Mouse (Mus musculus) MN1 (cell line): ENCODE measurements at regions not wholly inside any gene's neighbourhood (a gene's known extent, or its start where the extent isn't known, plus 50 kb on each side); places are given as distances from the start of the nearest gene placed in this dataset.
"Not testable (repeated sequence)": the region's sequence is repeated elsewhere in the genome, so short reads cannot be mapped to it uniquely, and the experiment has no call there.

Source experiments
- DNase-seq: peaks from one replicate; pipeline ENCODE4 v3.0.0-alpha.2; 2016; ENCODE audit warnings: low spot score

DNA sequence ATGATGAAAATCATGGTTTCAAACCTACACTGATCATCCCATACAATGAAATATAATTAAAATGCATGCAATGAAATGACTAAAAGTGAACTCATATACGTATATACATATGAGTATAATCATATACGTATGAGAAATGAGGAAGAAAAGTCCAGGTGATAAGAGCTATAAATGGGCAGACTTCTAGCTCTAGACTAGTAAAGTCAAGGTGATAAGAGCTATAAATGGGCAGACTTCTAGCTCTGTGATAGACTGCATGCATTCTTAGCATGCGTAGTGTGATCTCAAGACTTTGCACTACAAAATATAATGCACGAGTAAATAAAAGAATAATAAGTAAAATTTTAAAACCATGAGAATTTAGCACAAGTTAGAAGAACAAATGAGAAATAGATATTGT is 606.2 kb upstream of the Gpc5 start:
- DNase-seq, result no peak

DNA sequence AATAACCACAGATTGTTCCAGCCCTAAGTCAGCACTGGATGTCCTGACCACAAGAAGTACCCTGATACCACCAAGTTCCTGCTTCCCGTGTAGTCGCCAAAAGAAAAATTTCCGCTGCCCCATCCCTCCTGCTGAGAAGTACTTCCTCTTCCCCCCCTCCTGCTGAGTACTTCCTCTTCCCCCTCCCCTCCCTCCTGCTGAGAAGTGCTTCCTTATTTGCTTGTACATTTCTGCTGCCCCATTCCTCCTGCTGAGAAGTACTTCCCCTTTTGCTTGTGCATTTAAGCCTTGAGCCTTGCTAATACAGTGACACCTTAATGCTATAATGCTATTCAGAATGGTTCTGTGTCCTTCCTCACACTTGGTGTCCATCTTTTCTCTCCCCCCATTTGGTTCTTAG is 598.6 kb upstream of the Gpc5 start:
- not testable (repeated sequence) for DNase-seq

DNA sequence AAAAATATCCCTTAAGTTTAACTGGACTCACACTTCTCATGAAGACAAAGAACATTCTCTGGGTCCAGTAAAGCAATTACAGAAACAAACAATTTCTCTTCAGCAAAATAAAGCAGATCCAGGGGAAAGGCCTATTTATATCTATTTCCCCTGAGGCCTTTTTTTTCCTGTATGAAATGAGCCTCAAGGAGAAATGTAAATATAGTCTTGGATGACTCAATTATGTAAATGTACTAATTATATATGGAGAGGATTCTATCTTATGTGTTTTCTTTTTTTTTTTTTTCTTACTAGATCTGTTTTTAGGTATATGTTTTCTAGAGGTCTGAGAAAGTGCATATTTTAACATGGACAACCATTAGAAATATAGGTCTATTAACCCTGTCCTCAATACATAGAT is 587.0 kb upstream of the Gpc5 start:
- no peak for DNase-seq

DNA sequence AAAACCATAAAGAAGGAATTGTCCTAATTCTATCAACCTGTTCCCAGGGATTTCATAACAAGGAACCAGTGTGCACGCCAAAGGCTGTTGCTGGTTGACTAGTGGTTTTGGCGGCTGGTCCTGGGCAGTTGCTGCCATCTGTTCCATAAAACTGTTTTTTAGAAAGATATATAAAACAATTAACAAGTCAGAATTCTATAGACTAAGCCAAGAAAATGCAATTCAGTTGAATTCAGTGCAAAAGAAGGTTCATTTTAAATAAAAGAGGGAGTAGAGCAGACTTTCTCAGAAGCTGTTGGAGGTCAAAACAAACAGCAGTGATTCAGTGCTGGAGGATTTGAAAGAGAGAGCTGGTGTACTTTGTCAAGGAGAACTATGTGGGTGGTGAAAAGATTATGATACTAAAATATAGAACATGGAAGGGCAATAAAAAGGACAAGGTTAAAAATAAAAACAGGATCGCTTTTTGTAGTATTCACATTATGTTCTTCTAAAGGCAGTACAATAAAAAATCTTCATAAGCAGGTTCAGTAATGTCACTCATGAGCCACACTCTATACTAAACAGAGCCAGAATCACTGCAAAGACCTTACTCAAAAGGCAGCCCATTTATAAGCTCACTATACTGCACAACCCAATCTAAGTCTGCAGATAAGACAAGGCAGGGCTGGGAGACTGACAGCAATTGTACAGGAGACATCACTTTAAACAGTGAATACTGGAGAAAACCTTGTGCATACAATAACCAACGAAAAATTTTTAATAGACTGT is 543.9 kb upstream of the Gpc5 start:
- no peak for DNase-seq

DNA sequence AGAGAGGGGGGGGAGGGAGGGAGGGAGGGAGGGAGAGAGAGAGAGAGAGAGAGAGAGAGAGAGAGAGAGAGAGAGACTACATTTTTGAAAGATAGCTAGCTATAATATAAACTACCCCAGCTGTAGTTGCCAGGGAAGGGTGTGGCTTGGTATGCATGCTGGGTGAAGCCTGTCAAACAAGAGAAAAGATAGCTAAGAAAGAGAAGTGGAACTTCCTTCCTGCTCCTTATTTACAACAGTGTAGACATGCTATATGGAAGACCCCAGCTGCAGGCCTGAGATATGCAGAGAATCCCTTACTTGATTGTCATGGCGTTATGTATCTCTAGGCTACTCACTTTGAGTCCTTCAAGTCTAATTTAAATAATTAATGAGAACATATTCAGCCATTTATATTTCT is 542.9 kb upstream of the Gpc5 start:
- no peak for DNase-seq

DNA sequence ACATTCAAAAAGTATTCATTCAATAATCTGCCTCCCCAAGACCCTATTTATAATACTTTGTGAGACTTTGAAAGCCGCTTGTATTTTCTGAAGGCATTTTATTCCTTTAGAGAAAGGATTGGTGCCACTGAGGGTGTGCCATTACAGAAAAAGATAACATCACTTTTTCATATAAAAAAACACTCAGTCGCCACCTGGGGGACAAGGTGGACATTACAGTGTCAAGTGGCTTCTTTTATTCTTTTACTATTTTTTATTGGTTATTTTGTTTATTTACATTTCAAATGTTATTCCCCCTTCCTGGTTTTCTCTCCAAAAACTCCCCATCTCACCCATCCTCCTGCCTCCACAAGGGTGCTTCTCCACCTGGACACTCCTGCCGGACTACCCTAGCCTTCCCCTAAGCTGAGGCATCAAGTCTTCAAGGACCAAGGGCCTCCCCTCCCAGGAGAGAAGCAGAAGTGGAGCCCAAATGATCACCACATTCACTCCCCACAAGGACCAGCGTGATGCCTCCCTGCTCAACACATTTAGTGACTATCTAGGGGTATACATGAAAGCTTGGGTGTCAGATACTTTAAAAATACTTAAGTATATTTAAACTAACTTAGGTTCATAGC is 525.5 kb upstream of the Gpc5 start:
- DNase-seq, result no peak

DNA sequence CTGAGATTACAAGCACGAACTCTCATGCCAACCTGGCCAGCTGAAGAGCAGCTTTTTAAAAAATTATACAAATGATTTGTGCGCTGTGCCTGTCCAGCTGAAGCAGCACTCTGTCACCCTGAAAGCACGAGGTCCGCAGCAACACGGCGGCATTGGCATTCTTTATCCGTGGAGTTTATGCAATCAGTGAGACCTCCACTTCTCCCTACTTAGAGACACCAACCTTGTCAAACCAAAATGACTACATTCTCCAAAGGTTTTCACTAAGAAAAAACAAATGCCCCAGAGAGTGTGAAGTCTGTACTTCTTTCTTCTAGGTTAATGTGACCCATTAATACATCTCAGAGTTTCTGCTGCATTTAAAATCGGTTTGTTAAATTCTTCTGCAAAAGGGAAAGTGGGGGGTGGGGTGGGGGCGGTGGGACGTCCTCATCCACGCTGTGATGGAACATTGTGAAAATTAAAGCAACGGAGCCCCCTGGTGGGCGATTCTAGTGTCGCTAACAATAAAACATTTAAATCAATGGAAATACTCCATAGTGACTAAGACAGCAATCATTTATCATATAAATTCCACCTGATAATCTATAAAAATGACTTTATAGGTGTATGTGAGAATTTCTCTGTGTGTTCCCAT is 524.2 kb upstream of the Gpc5 start:
- DNase-seq, result no peak

DNA sequence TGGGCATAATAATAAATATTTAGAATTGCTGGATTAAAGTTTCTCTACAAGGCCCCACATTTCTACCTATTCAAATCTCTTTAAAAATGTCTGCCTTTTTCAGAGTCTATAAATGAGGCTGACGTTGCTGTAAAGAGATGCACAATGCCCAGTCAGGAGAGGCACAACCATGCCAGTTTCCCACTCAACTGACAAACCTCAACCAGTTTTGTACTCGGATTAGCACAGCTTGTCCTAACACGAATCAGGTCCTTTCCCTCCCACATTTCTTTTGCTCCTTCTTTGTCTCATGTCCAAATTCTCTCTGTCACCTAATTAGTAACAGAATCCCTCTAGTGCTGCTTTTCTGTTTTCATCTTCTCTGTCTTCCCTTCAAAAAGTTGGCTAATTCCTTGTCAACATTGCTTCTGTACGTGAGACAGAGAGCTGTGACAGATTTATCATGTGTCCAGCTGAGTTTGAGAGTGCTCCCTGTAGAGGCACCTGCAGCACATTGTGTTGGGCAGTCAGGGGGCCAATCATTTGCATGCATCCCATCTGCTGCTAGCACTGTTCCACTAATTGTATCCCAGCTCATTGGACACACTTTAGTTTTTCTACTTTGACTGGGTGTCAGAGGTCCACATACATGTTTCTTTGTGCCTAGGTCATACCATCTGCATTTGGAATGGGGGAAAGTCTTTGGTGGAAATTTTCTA is 504.5 kb upstream of the Gpc5 start:
- DNase-seq, result no peak

DNA sequence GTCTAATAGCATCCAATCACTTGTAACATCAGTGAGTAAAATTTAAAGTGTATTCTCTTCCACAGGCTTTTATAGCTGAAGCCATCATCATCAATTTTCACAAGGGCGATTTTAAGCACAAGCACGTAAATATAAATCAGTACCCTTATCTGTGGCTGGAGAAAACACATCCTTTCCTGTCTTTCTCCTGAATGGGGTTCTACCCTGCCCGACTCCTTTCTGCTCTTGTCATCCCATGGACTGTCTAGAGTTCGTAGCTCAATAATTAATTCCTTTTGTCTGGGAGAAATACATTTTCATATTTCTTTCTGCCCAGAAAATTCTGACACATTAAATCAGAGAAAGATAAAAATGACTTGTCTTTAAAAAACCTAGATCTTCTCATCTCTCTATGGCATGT is 482.7 kb upstream of the Gpc5 start:
- no peak for DNase-seq

DNA sequence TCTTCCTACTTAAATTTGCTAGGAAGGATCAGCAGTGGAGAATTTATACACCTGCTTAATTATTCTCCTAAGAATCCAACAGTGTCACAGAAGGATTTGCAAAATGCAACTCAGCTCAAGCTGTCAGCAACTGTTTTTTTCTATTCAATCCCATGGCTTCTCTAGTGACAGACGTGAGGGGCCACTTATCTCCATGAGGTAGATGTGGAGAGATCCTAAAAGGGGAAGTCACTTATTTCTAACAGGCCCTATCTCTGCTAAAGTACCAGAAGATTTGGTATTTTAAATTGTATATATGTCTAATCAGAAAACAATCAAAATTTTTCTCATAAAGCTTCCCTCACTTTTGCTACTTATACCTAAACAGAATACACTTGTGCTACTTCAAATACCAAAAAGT is 479.6 kb upstream of the Gpc5 start:
- DNase-seq, result no peak

DNA sequence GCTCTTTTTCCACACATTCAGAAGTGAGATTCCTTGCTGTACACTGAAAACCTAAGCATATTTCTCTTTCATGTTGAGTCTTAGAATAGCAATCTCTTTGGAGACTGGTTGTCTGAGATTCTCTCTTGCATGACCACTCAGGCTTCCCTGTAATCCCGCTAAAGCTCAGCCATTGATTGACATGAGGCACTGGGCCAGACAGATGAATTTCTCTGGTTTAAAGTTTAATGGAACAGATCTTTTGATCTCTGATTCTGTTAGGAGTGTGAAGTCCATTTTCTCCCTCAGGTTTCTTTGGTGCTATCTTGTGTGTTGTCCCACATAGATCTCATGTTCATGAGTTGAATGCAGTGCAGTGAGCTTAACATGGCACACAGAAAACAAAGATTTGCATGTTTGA is 435.4 kb upstream of the Gpc5 start:
- no peak for DNase-seq

DNA sequence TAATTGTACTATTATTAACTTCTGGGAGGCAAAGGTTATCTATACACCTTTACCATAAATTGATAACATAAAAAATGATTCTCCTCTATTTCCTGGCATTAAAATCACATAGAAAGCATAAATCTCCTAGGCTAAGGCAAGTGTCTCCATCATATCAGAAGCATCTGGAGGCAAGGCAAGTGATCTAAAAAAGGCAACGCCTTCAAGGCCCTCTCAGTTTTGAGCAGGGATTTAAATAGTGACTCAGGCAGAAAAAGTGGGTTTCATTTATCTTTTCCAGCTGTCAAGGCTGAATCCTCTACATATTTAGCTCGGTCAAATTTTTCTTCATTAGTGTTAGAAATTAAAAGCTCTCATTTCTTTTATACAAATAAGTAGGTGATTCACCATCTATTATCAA is 430.0 kb upstream of the Gpc5 start:
- no peak for DNase-seq

DNA sequence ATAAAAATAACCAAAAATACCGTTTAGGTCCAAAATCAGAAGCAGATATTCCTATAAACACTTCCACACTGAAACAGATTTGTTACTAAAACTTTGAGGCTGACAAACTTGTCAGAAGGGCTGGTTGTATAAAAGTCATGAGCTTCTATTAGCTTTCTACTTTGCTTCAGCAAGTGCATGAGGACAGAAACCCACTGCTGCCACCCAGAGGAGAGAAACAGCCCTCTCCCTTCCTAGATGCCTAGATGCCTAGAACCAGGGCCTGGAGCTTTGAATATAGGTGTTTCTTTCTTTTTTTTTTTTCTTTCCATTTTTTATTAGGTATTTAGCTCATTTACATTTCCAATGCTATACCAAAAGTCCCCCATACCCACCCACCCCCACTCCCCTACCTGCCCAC is 406.9 kb upstream of the Gpc5 start:
- DNase-seq, result no peak

DNA sequence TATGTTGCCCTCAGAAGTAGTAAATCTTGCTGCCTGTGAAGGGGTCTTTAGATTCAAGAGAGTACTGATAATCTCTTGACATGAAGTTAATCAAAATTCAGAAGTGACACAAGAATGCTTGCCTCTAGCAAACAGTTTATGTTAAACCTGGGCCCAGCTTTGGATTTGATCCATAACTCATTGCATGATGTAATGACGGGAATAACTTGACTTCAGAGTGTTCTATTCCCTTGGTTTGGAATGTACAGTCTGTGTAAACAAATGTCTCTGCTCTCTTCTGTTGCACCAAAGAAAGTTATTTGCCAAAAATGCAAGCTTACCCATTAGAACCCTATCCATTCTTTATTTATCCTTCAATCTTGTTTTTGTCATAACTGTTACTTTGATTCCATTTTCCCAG is 397.1 kb upstream of the Gpc5 start:
- no peak for DNase-seq

DNA sequence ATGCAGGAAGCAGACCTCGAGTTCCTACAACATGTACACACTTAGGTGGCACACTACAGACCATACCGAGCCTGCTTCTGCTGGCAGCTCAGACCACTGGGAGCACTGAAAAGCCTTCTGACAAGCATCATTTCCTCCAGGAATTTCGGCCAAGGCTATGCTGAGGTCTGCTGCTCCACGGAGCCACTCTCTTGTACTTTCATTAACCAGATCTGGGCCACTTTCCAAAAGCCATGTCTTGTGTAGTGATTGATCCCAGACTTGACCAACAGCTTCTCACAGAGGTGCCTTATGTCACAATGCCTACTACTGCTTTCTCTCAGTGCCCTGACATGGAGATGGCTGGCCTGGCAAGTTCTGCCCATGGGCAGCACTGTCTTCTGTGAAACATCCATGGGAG is 394.5 kb upstream of the Gpc5 start:
- DNase-seq, result no peak

DNA sequence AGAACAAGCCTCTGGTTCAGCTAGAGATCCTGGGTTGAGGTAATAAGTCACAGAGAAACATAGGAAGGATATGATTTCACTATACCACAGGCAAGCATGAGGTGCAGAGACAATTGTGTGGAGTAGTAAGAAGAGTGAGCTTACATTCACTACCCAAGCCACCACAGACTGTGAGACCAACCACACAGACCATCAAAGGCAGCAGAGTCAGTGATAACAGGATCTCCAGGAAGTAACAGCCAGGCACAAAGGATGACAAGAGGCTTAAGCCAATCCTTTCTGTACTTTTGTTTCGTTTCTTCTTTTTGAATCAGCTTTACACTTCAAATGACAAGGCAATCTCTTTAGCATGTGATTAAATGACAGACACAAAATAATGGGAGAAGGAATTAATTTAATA is 368.9 kb upstream of the Gpc5 start:
- DNase-seq, result no peak

DNA sequence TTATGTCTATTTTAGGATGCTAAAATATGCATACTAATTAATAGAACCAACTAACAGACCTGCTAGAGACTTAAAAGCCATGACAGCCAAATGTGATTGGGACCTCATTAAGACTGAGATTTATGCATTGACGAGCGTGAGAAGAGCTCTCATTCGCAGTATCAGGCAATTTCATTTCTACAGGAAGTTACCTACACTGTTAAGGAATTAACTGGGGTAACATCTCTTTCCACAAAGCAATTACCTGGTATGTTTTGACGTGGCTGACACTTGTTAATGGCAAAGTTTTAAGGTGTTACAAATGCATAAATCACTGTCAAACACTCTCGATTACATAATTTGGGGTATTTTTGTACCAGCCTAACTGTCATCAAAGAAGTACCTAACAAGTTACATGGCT is 324.7 kb upstream of the Gpc5 start:
- DNase-seq, result no peak

DNA sequence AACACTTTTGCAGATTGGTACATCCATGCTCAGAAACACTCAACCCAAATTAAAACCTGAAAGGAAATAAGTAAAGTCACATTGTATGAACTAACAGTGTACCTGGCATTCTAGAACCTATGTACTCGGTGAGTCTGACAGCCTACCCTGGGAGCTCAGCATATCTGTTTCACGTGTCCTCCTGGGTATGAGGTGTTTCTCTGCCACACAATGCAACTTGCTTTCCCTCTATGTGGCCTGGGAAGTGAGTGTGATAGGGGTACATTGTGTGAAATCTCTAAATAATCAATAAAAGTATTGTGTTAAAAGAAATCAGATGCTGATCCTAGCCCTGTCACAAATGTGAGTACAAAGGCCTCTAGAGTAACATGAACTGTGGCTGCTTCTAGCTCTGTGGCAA is 315.3 kb upstream of the Gpc5 start:
- no peak for DNase-seq

DNA sequence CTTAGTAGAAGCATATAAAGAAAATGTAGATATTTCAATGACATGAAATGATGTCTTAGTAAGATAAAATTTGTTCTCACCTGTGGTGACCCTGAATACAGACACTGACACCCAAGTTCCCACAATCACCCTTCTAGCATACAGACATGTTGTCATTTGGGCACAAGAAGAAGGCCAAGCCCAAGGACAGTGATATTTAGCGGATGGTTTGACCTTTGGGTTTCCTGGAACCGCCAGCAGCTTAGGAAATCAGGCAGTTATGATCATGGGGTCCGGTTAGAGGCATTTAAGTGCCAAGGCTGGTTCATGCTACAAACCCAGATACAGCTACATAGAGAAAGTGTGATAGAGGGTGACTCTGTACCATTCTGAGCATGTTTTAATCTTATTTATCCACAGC is 310.2 kb upstream of the Gpc5 start:
- no peak for DNase-seq

DNA sequence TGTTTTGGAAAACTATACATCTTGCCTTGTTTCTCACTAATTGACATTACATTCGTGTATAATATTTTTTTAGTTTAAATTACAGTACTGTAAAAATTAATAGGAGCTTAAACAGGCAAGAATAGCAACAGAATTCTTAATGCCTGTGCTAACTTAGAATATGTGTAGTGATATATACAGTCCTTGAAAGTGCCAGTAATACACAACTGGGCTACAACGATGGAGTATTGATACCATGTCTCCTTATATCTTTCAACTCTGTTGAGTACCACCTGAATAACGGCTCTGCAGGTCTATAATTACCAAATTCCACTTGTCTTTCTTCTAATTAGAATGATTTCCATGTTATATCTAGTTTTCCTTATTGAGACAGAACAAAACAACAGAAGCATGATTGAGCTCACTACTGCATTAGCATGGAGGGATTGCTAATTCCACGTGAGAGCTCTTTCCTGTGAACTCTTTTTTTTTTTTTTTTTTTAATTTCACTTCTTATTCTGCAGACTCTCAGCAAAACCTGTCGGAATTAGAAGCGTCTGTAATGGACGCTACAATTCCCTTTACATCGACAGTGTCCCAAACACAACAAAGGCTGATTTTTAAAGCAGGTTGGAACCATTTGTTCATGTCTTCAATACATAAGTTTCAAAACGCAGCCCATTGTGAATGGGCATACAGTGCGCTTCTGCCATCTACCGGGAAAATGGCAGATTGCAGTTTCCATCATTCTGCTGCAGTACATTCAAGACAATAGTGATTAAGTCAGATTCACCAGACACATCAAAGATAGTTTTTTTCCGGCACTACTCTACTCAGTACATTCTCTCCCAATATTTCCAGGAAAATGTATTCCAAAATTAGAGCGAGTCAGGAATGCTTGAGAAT is 300.8 kb upstream of the Gpc5 start:
- DNase-seq, result peak; percentile 48

DNA sequence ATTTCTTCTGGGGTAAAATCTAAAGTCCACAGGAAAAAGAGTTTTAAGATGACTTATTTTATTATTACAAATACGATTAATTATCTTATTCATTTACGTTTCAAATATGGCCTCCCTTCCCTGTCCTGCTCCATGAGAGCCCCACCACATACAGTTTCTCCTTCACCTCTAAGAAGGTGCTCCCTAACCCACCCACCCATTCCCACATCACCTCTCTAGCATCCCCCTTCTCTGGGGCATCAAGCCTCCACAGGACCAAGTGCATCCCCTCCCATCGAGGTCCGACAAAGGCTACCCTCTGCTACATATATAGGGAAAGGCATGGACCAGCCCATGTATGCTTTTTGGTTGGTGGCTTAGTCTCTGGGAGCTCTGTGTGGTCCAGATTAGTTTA is 300.2 kb upstream of the Gpc5 start:
- no peak for DNase-seq

DNA sequence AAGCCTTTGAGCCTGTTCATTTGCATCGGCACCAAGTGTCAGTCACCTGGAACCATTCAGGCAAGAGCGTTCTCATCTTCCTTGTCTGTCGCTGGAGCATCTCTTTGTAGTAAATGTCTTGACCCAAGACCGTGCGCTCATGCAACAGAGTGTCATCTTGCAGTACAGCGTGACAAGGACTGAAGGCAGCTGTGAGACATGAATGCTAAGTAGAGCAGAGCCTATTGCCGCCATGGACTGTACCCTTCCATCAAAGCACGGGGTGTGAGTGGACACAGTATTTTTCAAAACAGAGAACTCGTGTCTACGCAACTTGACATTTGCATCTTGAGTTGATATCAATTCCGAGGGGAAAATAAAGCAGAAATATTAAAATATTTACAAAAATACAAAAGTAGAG is 287.4 kb upstream of the Gpc5 start:
- no peak for DNase-seq
